Mouse (Mus musculus) thymus, postnatal 36 days (tissue): ENCODE results near the gene Maff.

Experiments
- DNase-seq, 2 experiments: peaks; one replicate each; pipeline ENCODE4 v3.0.0; 2022; ENCODE audit warnings: mixed read lengths in 2 of 2

Gene Maff

DNA sequence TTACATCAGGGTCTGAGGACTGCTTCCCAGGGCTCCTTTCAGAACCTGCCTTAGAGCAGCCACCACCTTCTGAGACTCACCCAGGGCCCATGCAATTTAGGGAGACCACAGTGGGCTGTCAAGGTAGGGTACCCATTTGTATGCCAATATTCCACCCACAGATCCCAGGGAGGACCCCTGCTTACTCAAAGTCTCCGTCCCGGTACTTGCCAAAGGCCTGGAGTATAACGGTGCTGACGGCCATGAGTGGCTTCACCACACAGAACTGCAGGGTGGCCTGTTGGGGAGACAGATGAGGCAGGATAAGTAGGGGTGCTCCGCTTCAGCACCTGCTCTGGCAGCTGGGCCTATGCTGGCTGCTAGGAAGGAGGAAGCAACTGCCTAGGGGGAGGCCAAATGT lies 20.0 kb downstream of the Maff start:
- no peak for DNase-seq

DNA sequence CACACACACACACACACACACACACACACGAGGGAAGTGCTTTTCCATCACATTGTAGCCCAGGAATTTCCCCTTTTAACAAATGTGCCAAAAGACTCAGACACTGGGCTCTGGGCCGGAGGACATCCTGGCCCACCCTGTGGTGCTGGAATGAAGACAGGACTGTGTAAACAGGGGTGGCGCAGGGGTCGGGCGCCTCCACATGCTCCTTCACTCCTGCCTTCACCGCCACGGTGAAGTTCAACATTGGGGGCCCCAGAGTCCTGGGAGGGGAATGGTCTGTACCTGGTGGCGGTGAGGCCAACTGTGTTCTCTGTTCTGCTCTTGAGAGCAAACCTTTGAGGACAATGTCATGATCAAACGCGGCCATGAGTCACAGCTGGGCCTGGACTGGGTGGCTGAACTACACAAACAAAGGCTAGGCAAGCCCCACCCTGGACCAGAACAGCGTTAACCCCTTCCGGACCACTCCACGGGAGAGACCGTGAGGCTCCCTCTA lies 21.9 kb downstream of the Maff start:
- no peak for DNase-seq

DNA sequence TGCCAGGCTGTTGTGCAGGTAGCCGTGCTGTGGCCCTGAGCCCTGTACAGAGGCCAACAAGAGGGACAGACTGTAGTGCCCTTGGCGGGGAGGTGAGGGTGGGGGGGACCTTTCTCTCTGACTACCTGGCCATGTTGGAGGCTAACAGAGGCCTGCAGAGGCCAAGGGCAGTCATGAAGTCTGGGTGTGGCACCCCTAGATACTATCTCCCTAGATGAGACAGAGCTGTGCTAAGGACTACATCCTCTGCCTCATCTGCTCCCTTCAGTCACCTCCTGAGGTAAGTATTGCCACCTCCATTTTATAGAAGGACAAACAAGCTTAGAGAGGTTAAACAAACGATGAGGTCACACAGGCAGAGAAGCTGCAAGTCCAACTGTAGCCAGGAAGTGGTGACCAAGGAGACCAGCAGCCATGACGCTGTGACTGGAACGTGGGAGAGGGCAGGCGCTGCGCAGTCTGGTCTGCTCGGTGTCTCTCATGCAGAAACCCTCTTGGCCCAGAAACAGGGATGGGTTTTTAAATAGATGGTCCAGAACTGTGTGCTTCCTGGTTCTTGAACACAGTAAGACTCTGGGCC lies 22.5 kb downstream of the Maff start:
- DNase-seq: no peak

DNA sequence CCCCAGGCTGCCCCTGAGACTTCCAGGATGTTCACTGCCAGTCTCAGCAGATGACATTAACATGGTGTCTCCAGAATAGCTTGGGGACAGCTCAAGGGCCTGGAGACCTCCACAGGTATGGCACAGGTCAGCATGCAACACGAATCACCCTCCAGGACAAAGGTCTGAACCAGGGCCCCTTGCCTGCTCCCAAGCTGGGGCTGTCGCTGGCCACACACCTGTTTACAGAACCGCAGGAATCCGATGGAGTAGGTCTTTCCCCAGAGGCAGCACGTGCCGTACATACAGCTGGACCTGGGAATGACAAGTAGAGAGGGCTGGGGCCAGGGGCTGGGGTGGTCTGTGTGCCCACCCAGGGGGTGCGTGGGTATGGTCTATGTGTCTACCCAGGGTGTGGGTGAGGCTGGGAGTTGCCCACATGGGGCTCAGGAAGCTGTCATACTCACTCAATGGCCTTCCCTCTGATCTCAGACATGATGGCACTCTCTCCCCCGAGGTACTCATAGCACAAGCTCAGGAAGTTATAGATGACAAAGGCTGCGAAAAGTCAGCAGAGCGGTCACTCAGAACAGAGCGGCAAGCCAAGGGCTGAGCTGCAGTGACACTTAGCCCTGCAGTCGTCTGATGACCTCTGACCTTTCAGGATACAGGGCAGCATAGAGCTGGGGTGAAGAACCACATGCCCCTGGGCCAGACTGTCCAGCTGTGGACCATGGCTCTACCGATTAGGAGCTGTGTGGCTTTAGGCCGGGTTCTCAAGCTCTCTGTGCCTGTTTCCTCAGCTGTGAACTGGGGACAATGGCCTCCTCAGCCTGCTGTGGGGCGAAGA lies 23.2 kb downstream of the Maff start:
- no peak for DNase-seq

DNA sequence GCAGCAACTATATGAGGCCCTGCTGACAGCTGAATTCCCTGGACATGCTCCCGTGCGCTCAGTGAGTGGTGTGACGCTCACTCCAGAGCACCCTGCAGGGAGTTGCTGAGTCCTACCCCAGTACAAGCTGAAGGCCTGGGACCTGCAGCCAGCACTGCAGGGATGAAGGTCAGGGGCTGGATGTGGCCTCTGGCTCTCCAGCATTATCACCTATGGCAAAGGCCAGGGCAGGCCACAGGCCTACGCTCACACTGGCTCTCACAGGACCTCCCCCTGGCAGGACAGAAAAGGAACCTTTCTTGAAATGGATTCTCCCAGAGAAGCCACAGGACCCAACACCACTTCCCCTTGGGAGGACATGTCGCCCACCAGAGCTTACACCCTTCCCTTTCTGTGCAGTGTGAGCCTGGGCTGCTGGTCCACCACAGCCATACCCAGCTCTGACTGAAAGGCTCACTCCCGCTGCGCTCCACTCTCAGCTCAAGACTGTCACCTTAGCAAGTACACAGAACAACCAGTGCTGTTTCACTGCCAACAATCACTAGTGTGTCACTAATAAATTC lies 23.9 kb downstream of the Maff start:
- no peak for DNase-seq

DNA sequence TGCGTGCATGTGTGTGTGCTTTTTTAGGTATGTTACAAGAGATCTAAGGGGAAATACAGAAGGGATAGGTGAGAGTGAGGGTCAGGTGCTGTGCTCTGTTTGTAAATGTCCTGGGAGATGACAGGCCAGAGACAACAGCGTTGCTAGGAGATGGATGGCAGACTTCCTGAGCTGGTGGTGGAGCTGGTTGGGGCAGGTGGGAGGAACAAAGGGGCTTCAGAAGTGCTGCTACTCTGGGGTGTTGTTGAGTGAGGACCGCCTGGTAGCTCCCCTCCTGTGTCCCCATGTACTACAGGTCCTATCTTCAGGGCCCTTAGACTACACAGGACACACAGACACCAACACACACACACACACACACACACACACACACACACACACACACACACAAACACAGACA lies 28.3 kb downstream of the Maff start:
- peak; percentile 67 to 81 for DNase-seq

DNA sequence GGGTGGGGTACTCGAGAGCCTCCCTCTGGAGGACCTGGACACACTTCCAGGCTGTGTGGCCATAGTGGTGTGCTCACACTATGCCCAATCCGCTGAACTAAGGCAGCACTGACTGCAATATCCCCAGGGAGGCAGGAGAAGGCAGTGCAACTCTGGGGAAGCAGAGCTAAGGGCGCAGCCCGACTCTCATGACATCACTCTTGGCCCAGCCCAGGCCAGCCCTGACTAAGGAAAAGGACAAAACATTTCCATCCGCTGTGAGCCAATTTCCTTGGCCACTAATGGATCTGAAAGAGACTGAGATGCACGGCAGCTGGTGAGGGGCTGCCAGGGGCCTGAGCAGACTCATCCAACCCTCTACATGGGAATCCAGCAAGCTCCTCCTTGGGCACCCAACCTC lies 31.3 kb downstream of the Maff start:
- DNase-seq: no peak

DNA sequence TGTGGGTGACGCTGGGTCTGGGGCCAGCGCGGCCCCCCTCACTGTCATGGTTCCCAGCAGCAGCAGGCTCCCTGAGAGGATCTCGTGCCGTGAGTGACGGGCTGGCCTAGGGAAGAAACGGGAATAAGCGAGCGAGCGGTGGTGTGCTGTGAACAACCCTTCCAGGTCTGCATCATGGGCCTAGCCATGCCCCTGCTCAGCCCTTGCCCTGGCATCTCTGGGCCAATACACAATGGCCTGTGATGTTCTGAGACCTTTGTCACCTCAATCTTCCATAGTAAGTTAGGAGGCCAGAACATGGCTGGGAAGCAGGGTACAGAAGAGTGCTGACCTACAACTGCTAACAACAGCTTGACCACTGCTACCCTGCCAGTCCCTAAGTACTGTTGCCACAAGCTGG lies 32.2 kb downstream of the Maff start:
- no peak for DNase-seq

DNA sequence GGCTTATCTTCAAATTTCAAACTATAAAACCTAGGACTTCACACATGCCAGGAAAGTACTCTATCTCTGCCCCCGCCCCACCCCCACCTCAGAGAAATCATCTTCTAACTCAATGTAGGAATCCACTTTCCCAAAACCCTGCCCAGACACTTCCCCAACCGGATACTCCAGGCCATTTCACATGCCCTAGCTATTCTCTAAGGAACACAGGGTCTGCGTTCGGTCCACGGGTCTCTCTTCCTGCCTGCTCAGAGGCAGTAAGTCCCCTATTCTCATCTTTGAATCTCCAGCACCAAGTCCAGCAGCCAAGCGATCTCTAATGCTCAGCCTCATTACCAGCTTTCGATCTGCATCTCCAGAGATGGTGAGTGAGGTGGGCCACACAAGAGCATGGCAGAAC lies 33.2 kb downstream of the Maff start:
- DNase-seq: no peak

DNA sequence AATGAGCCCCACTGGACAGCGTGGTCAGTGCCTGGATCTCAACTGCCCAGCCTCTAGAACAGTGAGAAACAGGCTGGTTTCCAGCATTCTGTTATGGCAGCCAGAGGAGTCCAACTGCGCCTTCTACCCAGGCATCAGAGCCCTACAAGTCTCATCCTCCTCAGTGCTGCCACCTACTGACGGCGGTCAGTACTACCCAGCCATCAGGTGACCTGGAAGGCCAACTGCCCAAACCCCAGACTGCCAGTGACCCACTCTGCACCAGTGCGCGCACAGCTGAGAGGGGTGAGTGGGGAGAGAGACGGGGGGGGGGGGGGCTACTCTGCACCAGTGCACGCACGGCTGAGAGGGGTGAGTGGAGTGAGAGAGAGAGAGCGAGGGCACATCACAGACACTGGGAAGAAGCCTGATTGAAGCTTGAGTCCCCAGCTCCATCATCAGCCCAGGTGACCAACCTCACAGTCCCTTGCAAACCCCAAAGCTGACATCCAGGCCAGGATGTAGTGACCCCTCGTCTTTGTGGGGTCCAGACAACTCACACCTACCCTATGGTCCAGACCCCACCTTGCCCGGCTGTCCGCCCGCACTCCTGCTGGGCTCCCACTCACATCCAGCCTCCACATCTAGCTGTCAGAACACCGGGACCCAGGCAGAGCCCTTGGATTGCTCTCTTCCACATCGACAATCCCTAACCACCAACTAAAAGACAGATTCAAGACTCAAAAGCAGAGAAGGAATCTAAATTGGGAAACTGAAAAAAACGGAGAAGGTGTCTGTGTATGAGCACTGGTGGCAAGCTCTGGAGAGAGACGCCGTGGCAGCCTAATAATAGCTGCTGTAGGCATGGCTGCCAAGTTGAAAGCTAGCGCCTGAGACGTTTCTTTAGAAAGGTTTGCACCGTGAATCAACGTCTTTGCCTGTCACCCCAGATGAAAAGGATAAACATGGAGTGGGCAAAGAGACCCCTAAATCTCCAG lies 34.3 kb downstream of the Maff start:
- DNase-seq: peak; percentile 61

DNA sequence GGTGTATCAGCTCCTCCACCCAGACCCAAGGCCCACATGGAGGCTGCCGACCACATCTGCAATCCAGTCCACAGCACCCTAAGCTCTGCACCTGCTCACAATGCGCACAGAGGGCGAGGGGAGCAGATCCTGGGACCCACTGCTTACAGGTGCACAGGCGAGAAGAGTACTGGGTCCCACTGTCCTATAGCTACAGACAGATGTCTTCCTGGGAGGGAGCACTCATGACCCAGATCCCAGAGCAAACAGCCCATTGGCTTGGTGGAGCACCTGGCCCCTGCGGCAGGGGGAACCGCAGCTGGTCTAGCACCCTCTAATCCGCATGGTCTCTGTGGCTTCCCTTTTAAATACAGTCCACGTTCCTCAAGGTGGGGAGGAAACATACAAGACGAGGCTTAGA lies 35.2 kb downstream of the Maff start:
- peak; percentile 60 to 83 for DNase-seq

DNA sequence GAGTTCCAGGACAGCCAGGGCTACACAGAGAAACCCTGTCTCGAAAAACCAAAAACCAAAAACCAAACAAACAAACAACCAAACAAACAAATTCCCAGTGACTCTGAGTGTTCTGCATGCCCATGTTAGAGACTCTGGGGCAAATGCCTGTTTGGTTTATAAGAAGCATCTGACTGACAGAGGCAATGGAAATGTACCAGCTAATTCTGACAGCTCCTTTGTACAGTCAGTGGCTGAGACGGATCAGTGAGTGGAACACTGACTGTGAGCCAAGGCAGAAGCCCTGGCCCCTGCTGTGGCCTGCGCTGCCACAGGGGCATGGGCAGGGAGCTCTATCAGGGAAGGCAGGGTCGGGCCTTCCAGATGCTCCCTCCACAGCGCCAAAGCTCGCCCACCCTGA lies 40.7 kb downstream of the Maff start:
- DNase-seq: no peak

DNA sequence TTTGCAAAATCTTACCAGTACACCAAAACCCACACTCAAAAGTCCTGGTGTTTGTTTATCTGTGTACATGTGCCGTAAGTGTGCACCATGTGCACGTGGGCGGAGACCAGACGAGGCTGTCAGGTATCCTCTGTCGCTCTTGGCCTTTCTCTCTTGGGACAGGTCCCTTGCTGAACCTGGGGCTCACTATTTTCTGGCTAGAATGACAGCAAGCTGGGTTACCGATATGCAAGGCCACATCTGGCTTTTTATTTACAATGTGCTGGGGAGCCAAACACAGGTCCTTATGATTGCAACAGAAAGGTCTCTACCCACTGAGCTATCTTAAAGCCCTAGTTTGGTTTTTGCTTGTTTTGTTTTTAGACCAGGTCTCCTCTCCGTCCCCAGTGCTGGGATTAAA lies 41.2 kb downstream of the Maff start:
- no peak for DNase-seq

DNA sequence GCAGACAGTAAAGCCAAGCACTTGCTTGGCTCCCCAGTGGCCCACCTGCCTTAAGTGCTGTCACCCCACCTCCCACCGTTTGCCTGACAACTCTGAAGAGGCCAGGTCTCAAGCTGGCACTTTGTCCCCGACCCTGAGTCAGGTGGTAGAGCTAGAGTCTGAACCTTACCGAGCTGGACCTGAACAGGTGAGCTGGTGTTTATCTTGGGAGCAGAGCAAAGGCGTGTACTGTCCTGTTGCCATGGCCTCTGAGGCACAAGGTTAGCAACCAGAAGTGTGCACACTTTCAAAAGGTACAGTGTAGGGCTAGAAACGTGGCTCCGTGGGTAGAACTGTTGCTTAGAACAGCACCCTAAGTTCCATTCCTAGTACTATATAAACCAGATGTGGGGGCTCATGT lies 41.8 kb downstream of the Maff start:
- no peak for DNase-seq

DNA sequence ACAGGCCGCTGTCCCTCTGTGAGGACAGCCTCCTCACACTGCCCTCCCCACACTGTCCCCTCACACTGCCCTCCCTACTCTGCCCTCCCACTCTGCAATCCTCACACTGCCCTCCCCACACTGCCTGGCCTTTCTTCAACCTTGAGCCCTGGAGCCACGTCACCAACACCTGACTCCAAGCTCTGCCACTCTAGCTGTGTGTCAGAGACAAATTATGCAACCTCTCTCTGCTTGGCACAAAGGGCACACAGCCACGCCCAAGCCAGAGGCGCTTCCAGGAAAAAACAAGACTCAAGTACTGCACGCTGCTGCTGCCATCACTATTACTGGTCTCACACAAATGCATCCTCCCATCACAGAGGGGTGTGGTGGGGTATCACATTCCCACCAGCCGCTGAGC lies 44.0 kb downstream of the Maff start:
- DNase-seq: no peak

DNA sequence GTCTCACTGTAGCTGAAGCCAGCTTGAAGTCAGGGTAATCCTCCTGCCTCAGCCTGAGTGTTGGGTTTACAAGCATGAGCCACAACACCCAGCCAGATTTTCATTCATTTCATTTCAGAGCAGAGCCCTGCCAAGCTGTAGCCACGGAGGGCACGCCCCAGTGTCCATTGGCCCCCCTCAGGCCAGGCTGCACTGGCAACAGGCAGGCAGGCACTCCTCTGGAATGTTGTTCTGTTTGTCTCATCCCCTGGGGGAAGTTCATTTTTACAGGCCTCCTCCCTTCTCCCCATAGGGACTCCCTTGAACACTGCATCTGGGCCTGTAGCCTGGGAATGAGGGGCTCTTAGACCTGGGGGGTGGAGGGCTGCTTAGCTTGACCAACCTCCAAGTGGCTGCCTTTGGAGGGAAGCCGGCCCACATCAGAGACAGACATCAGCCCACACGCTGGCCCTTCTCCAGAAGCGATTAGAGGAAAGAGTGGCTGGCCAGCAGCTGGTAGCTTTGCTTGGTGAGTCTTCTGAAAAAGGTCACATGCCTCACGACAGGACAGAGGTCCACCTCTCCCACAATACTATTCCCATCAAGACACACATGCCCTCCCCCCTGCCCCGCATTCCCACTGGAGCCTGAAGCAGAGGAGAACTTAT lies 45.1 kb downstream of the Maff start:
- no peak for DNase-seq

DNA sequence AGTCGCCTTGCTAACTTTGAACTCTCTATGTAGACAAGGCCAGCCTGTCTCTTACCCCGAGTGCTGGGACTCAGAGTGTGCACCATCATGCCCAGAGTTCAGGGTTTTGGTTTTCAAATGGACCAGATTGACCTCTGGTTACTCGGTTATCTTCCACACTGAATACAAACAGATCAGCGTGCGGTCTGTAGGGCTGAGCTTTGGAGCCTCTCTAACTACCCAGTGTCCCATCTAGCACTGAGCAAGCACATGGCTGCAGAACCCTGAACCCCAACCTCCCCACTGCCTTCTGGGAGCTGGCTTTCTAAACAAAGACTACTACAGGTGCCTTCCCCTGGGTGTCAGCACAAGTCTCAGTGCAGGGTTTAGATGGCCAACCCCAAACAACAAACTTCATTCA lies 46.1 kb downstream of the Maff start:
- no peak for DNase-seq

DNA sequence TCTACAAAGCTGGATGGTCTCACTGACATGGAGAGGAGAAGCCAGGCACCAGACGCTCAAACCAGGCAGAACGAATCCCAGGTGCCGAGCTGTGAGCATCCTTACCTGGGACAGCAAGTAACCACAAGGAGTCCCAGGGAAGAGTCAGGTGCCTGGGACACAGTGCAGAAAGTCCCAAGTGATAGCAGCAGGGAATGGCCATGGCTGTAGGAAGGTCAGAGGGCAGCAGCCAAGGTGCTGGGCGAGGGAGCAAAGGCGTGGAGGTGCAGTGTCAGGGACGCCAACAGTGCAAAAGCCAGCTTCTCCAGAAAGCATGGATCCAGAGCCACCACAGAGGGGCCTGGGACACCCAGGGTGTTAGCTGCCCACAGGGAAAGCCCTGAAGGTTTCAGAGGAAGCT lies 46.7 kb downstream of the Maff start:
- DNase-seq: no peak

DNA sequence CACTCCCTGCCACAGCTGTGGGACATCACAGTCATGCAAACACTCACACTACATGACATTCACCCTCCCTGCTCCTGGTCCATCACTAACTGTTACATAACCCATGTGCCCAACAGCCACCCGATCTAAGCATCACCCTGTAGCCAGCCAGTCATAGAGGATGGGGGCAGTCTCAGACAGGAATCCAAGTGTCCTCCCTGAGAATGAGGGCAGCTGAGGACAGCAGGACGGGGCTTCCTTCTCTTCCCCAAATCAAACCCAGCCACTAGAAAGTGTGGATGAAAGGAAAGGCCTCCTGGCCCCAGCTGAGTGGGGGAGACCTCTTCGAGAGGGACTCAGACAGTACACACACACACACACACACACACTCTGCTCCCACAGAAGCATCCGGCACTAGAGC lies 48.4 kb downstream of the Maff start:
- DNase-seq: no peak

DNA sequence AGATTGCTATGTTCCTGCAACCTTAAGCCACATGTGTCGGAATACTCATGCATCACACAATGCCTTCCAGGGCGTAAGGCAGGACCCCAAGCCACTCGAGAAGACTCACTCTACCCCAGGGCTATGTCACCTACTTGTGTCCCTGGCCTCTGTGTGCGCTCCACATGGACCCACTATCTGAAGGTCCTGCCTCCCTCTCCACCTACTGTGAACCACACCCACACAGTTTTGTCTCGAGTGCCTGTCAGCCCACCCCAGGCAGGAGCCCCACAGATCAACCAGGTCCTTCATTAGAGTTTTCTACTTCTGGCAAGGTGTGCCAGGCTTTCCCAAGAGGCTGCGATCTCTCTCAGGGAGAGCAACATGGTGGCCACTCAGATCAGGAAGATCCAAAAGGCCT lies 48.9 kb downstream of the Maff start:
- no peak for DNase-seq

DNA sequence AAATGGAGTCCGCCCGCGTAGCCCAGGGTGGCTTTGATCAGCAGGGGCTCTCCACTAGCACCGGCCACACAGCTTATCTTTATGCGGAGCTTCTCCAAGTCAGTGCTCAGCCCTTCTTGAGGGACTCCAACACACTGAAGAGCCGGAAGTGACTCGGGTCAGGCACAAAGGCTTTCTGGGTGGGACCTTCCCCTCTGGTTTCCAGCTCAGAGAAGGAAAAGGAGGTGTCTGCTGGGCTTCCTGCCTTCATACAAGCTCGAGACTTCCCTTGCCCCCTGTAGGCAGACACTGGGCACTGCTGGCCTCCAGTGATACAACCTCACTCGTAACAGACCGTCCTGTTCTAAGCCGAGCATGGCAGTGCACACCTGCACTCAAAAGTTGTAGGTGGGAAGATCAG lies 50.3 kb downstream of the Maff start:
- DNase-seq: peak; percentile 45 to 59

DNA sequence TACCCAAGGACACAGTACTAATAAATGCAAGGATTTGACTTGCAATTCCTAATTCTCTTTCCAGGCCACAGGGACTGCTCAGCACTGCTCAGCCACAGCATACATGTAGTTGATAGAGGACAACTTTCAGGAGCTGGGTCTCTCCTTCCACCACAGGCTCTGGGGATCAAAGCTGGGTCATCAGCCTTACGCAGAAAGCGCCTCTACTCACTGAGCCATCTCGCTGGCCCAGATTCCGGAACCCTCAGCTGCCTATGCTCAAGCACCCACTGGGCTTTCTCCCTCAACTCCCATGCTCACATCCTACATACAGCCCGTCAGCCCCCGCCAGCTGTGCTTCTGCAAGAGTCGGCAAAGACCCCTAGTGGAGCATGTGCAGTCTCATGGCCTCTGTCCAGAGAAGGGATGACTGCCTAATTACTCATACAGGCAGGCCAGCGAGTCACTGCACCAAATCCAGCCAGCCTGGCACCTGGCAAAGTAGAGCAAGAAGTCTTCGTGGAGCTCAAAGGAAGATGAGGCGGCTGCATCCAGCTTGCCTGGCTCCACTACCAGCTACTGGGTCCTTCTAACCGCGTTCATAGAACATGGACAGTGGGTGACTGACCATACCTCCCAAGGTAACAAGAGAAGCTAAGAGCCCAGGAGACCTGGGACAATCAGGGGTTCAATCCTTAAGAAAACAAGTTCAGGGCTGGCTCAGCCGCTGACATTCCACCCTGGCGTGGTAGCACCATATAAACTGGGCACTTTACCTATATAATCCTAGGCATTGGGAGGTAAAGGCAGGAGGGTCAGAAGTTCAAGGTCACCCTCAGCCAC lies 53.0 kb downstream of the Maff start:
- DNase-seq: no peak
